Mouse (Mus musculus): ENCODE results near the gene Gm6169. TPM values are rescaled to one million over a fixed set of nuclear protein-coding genes. Genes with fewer than 3 reads are reported as not detected.
A peak's percentile ranks its signal among the peaks of the same experiment; 100 is the strongest.
"Not testable (repeated sequence)": the region's sequence is repeated elsewhere in the genome, so short reads cannot be mapped to it uniquely, and the experiment has no call there.

The Gm6169 gene
- polyA plus RNA-seq (2015; fragmentation: Nextera tagmentation; extraction: Ambion mirVana): 3.5 and 4.2 TPM in 2 replicates

- ATAC-seq: no peak
- Histone ChIP-seq H3K36me3 (ENCODE audit: control insufficient read depth, insufficient read depth) (no peaks in the 10 kb centered on the region), H3K27ac (ENCODE audit: low read depth, low read length) (no peak within 1 kb of the TSS), H3K9me3 (ENCODE audit: control insufficient read depth) (no peaks in the 10 kb centered on the region), H3K27me3 (replicated peaks; ENCODE audit: control insufficient read depth, insufficient read depth, low read length) (no peaks in the 10 kb centered on the region), H3K4me2 (replicated peaks; ENCODE audit: low read depth) (no peak within 1 kb of the TSS), H3K4me3 (ENCODE audit: low read depth, low read length) (no peak within 1 kb of the TSS), H3K9ac (ENCODE audit: low read depth, low read length) (no peak within 1 kb of the TSS), H3K4me1 (replicated peaks; ENCODE audit: control insufficient read depth, insufficient read depth, low read length) (no peaks in the 10 kb centered on the region)
- TF ChIP-seq CTCF (IDR thresholded peaks at IDR 0.05; ENCODE audit: low read depth): peak; percentile 90
- WGBS: 74% methylated on average over 18 of the region's 22 CpGs
These were observed at the start of gene Gm6169 for GRCm38 (mm10) chr13:97099187-97099852. Gm6169 (minus strand) TSS chr13:97099237.

GRCm38 (mm10) chr13:97145834-97146233 lies 46.8 kb upstream of the Gm6169 start:
- H3K4me2 ChIP-seq (replicated peaks; ENCODE audit: low read depth): no peak overlapping the region
- H3K36me3 ChIP-seq (ENCODE audit: control insufficient read depth, insufficient read depth): peaks cover 50% of the 10 kb centered on the region
- H3K27me3 ChIP-seq (replicated peaks; ENCODE audit: control insufficient read depth, insufficient read depth, low read length): no peaks in the 10 kb centered on the region
- H3K9ac ChIP-seq (ENCODE audit: low read depth, low read length): no peak overlapping the region
- no peaks in the 10 kb centered on the region for H3K4me1 ChIP-seq (replicated peaks; ENCODE audit: control insufficient read depth, insufficient read depth, low read length)
- WGBS: 57% methylated on average over 4 of the region's 4 CpGs
- no peak for ATAC-seq
- no peaks in the 10 kb centered on the region for H3K9me3 ChIP-seq (ENCODE audit: control insufficient read depth)
- H3K4me3 ChIP-seq (ENCODE audit: low read depth, low read length): no peak overlapping the region
- TF ChIP-seq CTCF (IDR thresholded peaks at IDR 0.05; ENCODE audit: low read depth): peak; percentile 77
- no peak overlapping the region for H3K27ac ChIP-seq (ENCODE audit: low read depth, low read length)

- H3K36me3 ChIP-seq (ENCODE audit: control insufficient read depth, insufficient read depth): peaks cover 23% of the 10 kb centered on the region
- H3K9me3 ChIP-seq (ENCODE audit: control insufficient read depth): no peaks in the 10 kb centered on the region
- no peaks in the 10 kb centered on the region for H3K4me1 ChIP-seq (replicated peaks; ENCODE audit: control insufficient read depth, insufficient read depth, low read length)
- no peaks in the 10 kb centered on the region for H3K27me3 ChIP-seq (replicated peaks; ENCODE audit: control insufficient read depth, insufficient read depth, low read length)
- no peak for TF ChIP-seq CTCF (IDR thresholded peaks at IDR 0.05; ENCODE audit: low read depth)
- no peak overlapping the region for H3K4me3 ChIP-seq (ENCODE audit: low read depth, low read length)
- no peak for ATAC-seq
- no peak overlapping the region for H3K9ac ChIP-seq (ENCODE audit: low read depth, low read length)
- H3K27ac ChIP-seq (ENCODE audit: low read depth, low read length): no peak overlapping the region
- WGBS: 87% methylated on average over 7 of the region's 7 CpGs
- no peak overlapping the region for H3K4me2 ChIP-seq (replicated peaks; ENCODE audit: low read depth)
These were observed 43.3 kb upstream of the Gm6169 start for GRCm38 (mm10) chr13:97142321-97142720.

GRCm38 (mm10) chr13:97138404-97138931 lies 39.4 kb upstream of the Gm6169 start:
- Histone ChIP-seq H3K27ac (ENCODE audit: low read depth, low read length) (peak overlapping the region; percentile 90; the same call in 1 of the 2 replicates), H3K4me2 (replicated peaks; ENCODE audit: low read depth) (peak overlapping the region; percentile 63), H3K9ac (ENCODE audit: low read depth, low read length) (peak overlapping the region; percentile 87), H3K4me3 (ENCODE audit: low read depth, low read length) (peak overlapping the region; percentile 90), H3K36me3 (ENCODE audit: control insufficient read depth, insufficient read depth) (peaks cover 22% of the 10 kb centered on the region; the same call in 1 of the 2 replicates)
- not testable (repeated sequence) for H3K4me1 ChIP-seq (replicated peaks; ENCODE audit: control insufficient read depth, insufficient read depth, low read length); H3K27me3 ChIP-seq (replicated peaks; ENCODE audit: control insufficient read depth, insufficient read depth, low read length); ATAC-seq; H3K9me3 ChIP-seq (ENCODE audit: control insufficient read depth)
- 24% methylated on average over 8 of the region's 8 CpGs for WGBS

GRCm38 (mm10) chr13:97137466-97138400 lies 38.7 kb upstream of the Gm6169 start, which contains the start of the genes Gfm2 and Nsa2:
Gfm2 (plus strand) TSS chr13:97137937.
Nsa2 (minus strand) TSS chr13:97137937.
- TF ChIP-seq CTCF (IDR thresholded peaks at IDR 0.05; ENCODE audit: low read depth): no peak
- H3K4me3 ChIP-seq (ENCODE audit: low read depth, low read length): peak within 1 kb of the TSS; percentile 90

GRCm38 (mm10) chr13:97130413-97130812 lies 31.4 kb upstream of the Gm6169 start:
- WGBS: no CpG with 5 or more reads among the region's 2 CpGs
- not testable (repeated sequence) for H3K27me3 ChIP-seq (replicated peaks; ENCODE audit: control insufficient read depth, insufficient read depth, low read length); H3K4me3 ChIP-seq (ENCODE audit: low read depth, low read length); ATAC-seq; H3K4me1 ChIP-seq (replicated peaks; ENCODE audit: control insufficient read depth, insufficient read depth, low read length); H3K4me2 ChIP-seq (replicated peaks; ENCODE audit: low read depth); H3K9ac ChIP-seq (ENCODE audit: low read depth, low read length); H3K9me3 ChIP-seq (ENCODE audit: control insufficient read depth); H3K27ac ChIP-seq (ENCODE audit: low read depth, low read length)
- peaks cover 23% of the 10 kb centered on the region for H3K36me3 ChIP-seq (ENCODE audit: control insufficient read depth, insufficient read depth)

More at GRCm38 (mm10) chr13:97137466-97138400, 38.7 kb upstream of the Gm6169 start, which contains the start of the genes Gfm2 and Nsa2:
- WGBS: under 1% methylated on average over 57 of the region's 57 CpGs
- H3K4me1 ChIP-seq (replicated peaks; ENCODE audit: control insufficient read depth, insufficient read depth, low read length): no peaks in the 10 kb centered on the region
- H3K9ac ChIP-seq (ENCODE audit: low read depth, low read length): peak within 1 kb of the TSS; percentile 87
- H3K36me3 ChIP-seq (ENCODE audit: control insufficient read depth, insufficient read depth): peaks cover 24% of the 10 kb centered on the region
- H3K27me3 ChIP-seq (replicated peaks; ENCODE audit: control insufficient read depth, insufficient read depth, low read length): no peaks in the 10 kb centered on the region
- H3K27ac ChIP-seq (ENCODE audit: low read depth, low read length): peak within 1 kb of the TSS; percentile 90
- H3K9me3 ChIP-seq (ENCODE audit: control insufficient read depth): no peaks in the 10 kb centered on the region
- ATAC-seq: peak; percentile 98
- H3K4me2 ChIP-seq (replicated peaks; ENCODE audit: low read depth): peak within 1 kb of the TSS; percentile 63

GRCm38 (mm10) chr13:97129654-97130053 lies 30.6 kb upstream of the Gm6169 start:
- H3K9me3 ChIP-seq (ENCODE audit: control insufficient read depth); H3K4me2 ChIP-seq (replicated peaks; ENCODE audit: low read depth); H3K27me3 ChIP-seq (replicated peaks; ENCODE audit: control insufficient read depth, insufficient read depth, low read length); H3K9ac ChIP-seq (ENCODE audit: low read depth, low read length); H3K4me3 ChIP-seq (ENCODE audit: low read depth, low read length); H3K4me1 ChIP-seq (replicated peaks; ENCODE audit: control insufficient read depth, insufficient read depth, low read length); ATAC-seq; H3K27ac ChIP-seq (ENCODE audit: low read depth, low read length): not testable (repeated sequence)
- H3K36me3 ChIP-seq (ENCODE audit: control insufficient read depth, insufficient read depth): peaks cover 16% of the 10 kb centered on the region
- 82% methylated on average over 2 of the region's 4 CpGs for WGBS

Measured in intestine, postnatal 0 days (tissue).